Mouse (Mus musculus): ENCODE results near the gene Fyn.

Fyn gene

DNA sequence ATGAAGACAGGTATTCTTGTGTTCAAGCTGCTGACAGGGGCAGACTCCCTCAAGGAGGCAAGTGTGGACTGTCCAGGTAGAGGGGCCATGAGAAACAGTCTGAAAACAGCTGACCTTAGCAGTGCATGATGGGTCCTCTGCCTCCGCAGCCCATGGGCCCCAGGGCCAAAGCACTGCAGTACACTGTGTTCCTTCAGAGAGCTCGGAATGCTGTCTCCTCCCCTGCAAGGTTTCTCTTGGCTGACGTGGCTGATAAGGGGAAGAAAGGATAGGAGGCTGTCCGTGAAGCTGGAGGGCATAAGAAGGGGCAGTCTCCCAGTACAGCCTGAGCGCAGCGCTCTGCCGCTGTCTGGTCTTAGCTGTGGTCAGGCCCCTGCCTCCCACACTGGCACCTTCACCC is 189.2 kb downstream of the Fyn start:
- DNase-seq (ENCODE audit: inconsistent age in 2 of 2, low spot score in 1 of 2) = peak; percentile 89 to 91

DNA sequence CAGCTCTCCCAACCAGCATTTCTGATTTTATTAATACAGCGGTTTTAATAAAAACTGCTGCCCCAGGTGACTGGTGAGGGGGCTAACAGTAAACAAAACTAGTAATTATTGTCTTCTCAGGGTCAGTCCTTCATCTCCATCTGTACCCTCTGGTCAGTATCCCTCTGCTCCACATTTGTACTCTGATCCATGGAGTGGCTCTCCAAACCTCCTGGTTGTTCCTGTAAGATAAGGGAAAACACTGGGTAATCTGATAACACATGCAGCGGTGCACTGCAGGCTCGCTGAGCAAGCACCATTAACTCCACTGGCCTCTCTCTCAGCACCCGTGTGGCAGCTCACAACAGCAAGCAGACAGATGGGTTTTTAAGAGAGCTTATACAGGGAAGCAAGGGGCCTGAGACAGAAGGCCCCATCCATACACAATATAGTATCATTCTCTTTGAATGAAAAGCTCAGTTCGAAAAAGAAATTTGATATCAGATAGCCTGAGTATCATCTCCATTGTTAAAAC is 189.9 kb downstream of the Fyn start:
- DNase-seq (ENCODE audit: inconsistent age in 2 of 2, low spot score in 1 of 2) = peak in 1 of 2 experiments; percentile 53

GRCm38 (mm10) chr10:39559321-39559720 is 190.7 kb downstream of the Fyn start:
- DNase-seq (ENCODE audit: inconsistent age in 2 of 2, low spot score in 1 of 2) = no peak

- DNase-seq (ENCODE audit: inconsistent age in 2 of 2, low spot score in 1 of 2) = no peak
Observed at GRCm38 (mm10) chr10:39562383-39562782, 193.7 kb downstream of the Fyn start.

GRCm38 (mm10) chr10:39563552-39564223 is 195.0 kb downstream of the Fyn start:
- no peak for DNase-seq (ENCODE audit: inconsistent age in 2 of 2, low spot score in 1 of 2)

GRCm38 (mm10) chr10:39566901-39567300 is 198.2 kb downstream of the Fyn start:
- no peak for DNase-seq (ENCODE audit: inconsistent age in 2 of 2, low spot score in 1 of 2)

GRCm38 (mm10) chr10:39568991-39569390 is 200.3 kb downstream of the Fyn start:
- DNase-seq (ENCODE audit: inconsistent age in 2 of 2, low spot score in 1 of 2) = no peak

DNA sequence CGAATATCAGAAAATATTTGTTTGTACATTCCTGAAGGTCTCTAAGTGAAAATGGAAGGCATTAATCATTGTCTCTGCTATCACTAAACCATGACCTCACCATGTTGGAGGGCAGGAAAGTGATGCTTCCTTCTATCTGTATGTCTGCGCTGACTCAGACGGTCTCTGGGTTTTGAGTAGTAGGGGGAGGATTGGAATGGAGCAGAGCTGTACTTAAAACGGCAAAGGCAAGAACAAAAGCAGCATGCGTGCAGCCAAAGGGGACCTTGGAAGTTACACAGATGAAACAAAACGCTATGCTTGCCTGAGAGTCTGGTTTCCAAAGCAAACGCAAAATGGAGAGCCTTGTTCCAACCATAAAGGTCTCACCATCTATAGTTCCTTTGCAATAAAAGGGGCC is 202.4 kb downstream of the Fyn start:
- peak; percentile 61 to 80 for DNase-seq (ENCODE audit: inconsistent age in 2 of 2, low spot score in 1 of 2)

GRCm38 (mm10) chr10:39572050-39572671 is 203.5 kb downstream of the Fyn start:
- no peak for DNase-seq (ENCODE audit: inconsistent age in 2 of 2, low spot score in 1 of 2)

DNA sequence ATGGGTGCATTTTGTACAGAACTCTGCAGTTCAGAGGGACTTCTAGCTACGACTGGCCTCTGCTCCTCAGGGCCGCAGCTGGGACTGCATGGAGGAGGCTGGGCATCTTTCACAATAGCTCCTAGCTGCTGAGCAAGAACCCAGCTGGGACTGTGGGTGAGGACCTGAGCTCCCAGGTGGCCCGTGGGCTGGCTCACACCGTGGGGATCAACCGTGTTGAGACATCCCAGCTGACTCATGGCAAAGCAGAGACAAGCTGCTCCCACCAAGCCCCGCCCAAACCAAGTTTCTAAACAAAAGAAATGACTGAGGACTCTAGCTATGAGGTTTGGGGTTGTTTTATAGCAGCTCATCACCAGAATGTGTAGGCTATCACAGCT is 204.0 kb downstream of the Fyn start:
- peak in 1 of 2 experiments; percentile 48 for DNase-seq (ENCODE audit: inconsistent age in 2 of 2, low spot score in 1 of 2)

- DNase-seq (ENCODE audit: inconsistent age in 2 of 2, low spot score in 1 of 2) = no peak
Observed at GRCm38 (mm10) chr10:39576466-39576865, 207.8 kb downstream of the Fyn start.

DNA sequence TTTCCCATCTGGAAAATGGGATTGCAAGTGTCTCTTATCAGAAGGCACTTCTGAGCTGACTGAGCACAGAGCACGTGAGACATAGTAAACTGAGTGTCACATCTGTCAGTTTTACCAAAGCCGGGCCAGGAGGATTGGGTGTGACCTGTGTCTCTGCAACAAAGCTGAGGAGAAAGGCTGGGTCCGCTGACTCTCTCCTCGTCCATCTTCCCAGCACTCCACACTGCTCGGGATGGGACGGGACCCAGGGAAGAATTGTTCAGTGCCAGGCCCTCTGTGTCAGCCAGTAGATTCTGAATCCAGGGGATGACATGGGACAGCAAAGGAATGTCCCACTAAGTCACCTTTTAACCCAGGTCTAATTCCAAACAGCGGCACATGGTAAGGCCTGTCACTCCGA is 211.8 kb downstream of the Fyn start:
- no peak for DNase-seq (ENCODE audit: inconsistent age in 2 of 2, low spot score in 1 of 2)

DNA sequence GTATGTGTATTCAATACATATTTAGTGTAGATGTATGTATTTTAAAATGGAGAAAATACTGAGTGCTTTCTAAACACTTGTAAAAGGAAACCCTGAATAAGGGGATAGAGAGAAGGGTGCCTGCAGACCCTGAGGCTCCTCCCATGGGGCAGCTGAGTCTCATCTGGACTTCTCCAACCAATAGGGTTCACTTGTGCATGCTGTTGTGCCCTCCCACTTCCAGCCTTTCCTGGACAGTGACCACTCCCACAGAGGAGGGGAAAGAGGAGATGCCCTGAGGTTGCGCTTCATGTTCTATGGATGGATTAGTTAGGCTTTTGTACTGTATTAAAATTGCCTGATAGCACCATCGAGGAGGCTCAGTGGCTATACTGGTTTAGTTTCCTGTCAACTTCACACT is 213.7 kb downstream of the Fyn start:
- DNase-seq (ENCODE audit: inconsistent age in 2 of 2, low spot score in 1 of 2) = no peak

DNA sequence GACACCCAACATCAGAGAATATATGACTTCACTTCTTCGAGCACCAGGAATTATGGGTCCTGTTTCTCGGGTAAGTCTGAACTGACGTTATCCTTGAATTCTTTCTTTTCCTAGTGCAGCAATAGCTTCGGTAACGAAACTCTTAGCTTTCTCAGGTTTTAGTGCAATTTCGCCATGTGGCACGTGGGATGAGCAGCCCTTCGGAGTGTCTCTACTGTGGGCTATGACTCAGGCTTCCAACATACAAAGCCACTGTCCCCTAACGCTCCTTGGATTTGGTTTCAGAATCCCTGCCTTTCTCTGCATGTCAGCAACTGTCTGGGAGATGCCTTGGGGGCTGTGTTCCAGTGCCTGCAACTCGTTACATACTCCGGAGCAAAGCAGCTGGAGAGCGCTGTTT is 215.1 kb downstream of the Fyn start:
- DNase-seq (ENCODE audit: inconsistent age in 2 of 2, low spot score in 1 of 2) = no peak

DNA sequence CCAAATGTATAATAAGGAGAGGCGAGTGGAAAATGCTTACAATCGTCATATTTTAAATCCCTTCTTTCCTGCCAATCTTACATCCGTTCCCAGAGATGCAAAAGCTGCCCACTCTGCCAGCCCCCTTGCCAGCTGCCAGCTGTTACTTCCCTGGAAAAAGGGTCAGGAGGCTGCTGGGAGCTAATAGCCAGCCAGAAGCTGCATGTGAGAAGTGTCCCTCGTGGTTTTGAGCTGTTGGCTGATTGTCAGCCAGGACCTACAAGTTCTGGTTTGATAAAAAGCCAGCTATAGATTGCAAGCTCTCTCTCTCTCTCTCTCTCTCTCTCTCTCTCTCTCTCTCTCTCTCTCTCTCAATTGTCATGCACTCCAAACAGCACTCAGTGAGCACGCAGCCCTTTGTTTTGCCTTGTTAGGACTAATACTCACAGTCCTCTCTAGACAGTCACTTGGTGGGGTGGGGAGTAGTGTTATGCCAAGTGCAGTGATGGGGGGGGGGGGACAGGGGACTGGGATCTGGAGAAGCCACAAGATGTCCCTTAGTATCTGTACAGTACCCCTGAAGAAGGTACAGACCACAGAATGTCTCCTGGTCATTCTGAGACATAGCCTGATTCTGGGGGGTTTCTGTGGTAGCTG is 218.8 kb downstream of the Fyn start:
- DNase-seq (ENCODE audit: inconsistent age in 2 of 2, low spot score in 1 of 2) = no peak

GRCm38 (mm10) chr10:39587973-39588746 is 219.5 kb downstream of the Fyn start:
- DNase-seq (ENCODE audit: inconsistent age in 2 of 2, low spot score in 1 of 2) = no peak

GRCm38 (mm10) chr10:39589765-39590546 is 221.3 kb downstream of the Fyn start:
- no peak for DNase-seq (ENCODE audit: inconsistent age in 2 of 2, low spot score in 1 of 2)

DNA sequence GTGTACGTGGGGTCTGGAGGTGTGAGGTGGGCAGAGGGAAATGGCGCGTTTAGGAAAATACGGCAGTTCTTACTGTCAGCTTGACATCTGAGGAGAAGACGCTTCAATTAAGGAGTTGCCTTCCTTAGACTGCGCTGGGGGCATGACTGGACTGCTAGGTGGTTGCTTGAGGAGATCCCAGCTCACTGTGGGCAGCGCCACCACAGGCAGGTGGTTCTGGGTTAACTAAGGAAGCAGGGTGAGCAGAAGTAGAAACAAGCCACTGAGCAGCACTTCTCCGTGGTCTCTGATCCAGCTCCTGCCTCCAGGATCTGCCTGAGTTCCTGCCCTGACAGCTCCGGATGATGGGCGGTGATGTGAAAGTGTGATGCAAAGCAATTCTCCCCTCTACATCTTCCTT is 222.0 kb downstream of the Fyn start:
- DNase-seq (ENCODE audit: inconsistent age in 2 of 2, low spot score in 1 of 2) = no peak

GRCm38 (mm10) chr10:39592501-39592900 is 223.8 kb downstream of the Fyn start:
- no peak for DNase-seq (ENCODE audit: inconsistent age in 2 of 2, low spot score in 1 of 2)

GRCm38 (mm10) chr10:39594716-39595115 is 226.1 kb downstream of the Fyn start:
- DNase-seq (ENCODE audit: inconsistent age in 2 of 2, low spot score in 1 of 2) = no peak

DNA sequence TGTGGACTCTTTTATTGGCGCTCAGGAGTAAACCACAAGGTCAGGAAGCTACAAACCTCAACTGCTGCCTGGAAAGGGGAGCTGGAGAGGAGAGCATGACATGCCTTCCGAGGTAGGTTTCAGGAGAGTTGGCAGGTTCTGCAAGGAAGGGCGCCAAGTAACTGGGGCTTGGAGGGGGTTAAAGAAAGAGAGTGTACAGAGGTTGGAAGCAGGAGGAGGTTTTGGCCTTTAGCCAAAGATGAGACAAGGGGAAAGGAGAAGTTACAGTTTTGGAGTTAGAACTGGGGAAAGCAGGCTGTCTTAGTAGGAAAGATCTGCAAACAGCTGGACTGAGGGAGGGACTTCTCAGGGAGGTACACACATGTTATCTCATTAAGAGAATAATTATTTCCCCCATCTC is 227.2 kb downstream of the Fyn start:
- no peak for DNase-seq (ENCODE audit: inconsistent age in 2 of 2, low spot score in 1 of 2)
